Mouse (Mus musculus) kidney, adult 10 weeks (tissue): ENCODE results near the gene Ctla2a. TPM values are rescaled to one million over a fixed set of nuclear protein-coding genes. Genes with fewer than 3 reads are reported as not detected.

Source experiments
- polyA plus RNA-seq: library from polyadenylated mRNA; stranded (reverse); fragments of 350-450 nt; fragmentation: Illumina TruSeq; extraction: RNeasy Lipid Tissue Mini Kit (QIAGEN cat#74804); gene quantifications from one replicate; pipeline ENCODE4 v1.2.3, GENCODE M21; 2014; ENCODE audit warnings: low read depth, low replicate concordance

Gene Ctla2a
- polyA plus RNA-seq, result 34.5 TPM

GRCm38 (mm10) chr13:60936500-60936901 is at the start of gene Ctla2a, which contains the start of gene Gm49391:
TSS of gene Ctla2a (minus strand) at chr13:60936625.
TSS of gene Gm49391 (minus strand) at chr13:60936571.

GRCm38 (mm10) chr13:60941884-60942283 is 5.5 kb upstream of the Ctla2a start, which contains the start of gene Tpbpa:
TSS of gene Tpbpa (minus strand) at chr13:60941984.

GRCm38 (mm10) chr13:60935490-60935889 is 935 bp downstream of the Ctla2a start, which contains the start of gene Gm49393:
TSS of gene Gm49393 (minus strand) at chr13:60935590.

GRCm38 (mm10) chr13:60904780-60905179 is 31.6 kb downstream of the Ctla2a start, which contains the start of gene Tpbpb:
TSS of gene Tpbpb (minus strand) at chr13:60904880.

GRCm38 (mm10) chr13:60897328-60897727 is 39.1 kb downstream of the Ctla2a start, which contains the start of gene Ctla2b:
TSS of gene Ctla2b (minus strand) at chr13:60897447.

GRCm38 (mm10) chr13:60896794-60897193 is 39.6 kb downstream of the Ctla2a start, which contains the start of gene Gm49392:
TSS of gene Gm49392 (minus strand) at chr13:60896894.

Other genes with a start within 250 kb of the Ctla2a start
- gene BC051665, start 150.3 kb downstream of the Ctla2a start, polyA plus RNA-seq, result not detected
- gene Ctsll3, start 133.8 kb downstream of the Ctla2a start, polyA plus RNA-seq, result not detected
- not detected for gene 4930486L24Rik, start 72.2 kb downstream of the Ctla2a start, polyA plus RNA-seq
- not detected for gene Gm49392, start 39.7 kb downstream of the Ctla2a start, polyA plus RNA-seq
- 2.2 TPM for gene Ctla2b, start 39.2 kb downstream of the Ctla2a start, polyA plus RNA-seq
- not detected for gene Tpbpb, start 31.7 kb downstream of the Ctla2a start, polyA plus RNA-seq
- gene Gm49393, start 1.0 kb downstream of the Ctla2a start, polyA plus RNA-seq, result 2.3 TPM
- gene Gm49391, start 54 bp downstream of the Ctla2a start, polyA plus RNA-seq, result 5.3 TPM
- not detected for gene Tpbpa, start 5.4 kb upstream of the Ctla2a start, polyA plus RNA-seq
- gene Ctsj, start 69.3 kb upstream of the Ctla2a start, polyA plus RNA-seq, result not detected
- gene Ctsq, start 104.0 kb upstream of the Ctla2a start, polyA plus RNA-seq, result not detected
- not detected for gene Ctsr, start 227.6 kb upstream of the Ctla2a start, polyA plus RNA-seq